Mouse (Mus musculus): ENCODE measurements around the gene Fgf14.
"Not testable (repeated sequence)": the region's sequence is repeated elsewhere in the genome, so short reads cannot be mapped to it uniquely, and the experiment has no call there.

Gene Fgf14

DNA sequence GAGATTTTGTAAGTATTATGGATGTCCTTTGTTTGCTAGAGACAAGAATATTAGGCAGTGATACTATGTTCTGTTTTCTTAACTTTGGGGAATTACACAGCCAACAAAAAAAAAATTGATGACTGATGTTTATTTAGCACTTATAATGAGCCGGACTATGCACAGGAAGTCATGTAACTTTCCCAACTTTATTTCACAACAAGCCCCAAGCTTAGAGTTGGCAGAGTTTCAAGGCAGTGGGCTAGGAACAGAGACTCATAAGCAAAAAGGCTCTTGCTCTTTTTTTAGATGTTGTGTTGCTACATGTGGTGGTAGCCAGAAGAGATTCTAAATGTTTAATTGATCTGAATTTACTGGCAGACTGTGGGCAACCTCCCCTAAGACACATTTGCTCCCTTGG is 191.7 kb downstream of the Fgf14 start:
- in situ Hi-C loops (cut with MseI, MboI) = no loop called here

DNA sequence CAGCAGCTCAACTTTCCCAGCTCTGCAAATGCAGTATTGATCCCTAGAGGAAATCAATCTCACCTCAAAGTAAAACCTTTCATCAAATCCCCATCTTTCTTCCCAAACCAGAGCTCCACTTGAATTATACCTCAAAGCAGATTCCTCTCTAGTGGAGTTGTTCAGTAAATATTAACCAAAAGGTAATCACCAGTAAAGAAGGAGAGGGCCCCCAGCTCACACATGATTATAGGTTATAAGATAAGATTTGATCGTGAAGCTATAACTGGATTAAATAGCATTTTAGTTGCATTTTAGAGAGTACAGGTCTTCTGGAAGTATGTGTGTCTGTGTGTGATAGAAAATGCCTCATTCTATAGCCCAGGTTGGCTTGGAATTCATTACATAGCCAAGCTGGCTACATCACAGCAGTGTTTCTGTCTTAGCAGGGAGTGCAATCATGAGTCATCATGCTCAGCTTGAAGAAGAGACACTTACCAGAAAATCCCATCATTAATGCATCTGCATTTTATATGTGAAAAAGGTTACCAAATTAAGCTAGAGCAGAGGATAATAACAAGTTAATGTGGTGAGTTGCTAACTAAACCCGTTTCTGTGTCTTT is 202.8 kb downstream of the Fgf14 start:
- in situ Hi-C loops (cut with MseI, MboI) = no loop called here

GRCm38 (mm10) chr14:124470909-124471308 is 206.0 kb downstream of the Fgf14 start:
- in situ Hi-C loops (cut with MseI, MboI) = no loop called here

DNA sequence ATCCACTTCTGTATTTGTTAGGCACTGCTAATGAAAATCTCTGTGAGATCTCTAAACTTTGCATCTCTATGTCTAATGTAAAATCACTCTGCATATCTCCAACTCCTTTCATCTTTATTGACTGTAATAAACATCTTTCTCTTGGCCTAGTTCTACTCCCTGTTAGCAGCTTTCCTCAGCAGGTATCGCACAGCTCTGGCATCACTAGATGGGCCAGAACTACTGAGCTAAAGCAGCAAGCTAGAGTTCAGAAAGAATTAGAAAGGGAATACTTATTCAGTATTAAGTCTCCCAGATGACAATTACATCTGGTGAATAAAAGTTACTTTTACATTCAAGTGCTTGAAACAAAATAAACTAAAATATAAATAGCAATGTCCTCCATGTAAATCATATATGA is 221.8 kb downstream of the Fgf14 start:
- in situ Hi-C loops (cut with MseI, MboI) = no loop called here

GRCm38 (mm10) chr14:124446096-124446840 is 230.7 kb downstream of the Fgf14 start:
- in situ Hi-C loops (cut with MseI, MboI) = no loop called here

DNA sequence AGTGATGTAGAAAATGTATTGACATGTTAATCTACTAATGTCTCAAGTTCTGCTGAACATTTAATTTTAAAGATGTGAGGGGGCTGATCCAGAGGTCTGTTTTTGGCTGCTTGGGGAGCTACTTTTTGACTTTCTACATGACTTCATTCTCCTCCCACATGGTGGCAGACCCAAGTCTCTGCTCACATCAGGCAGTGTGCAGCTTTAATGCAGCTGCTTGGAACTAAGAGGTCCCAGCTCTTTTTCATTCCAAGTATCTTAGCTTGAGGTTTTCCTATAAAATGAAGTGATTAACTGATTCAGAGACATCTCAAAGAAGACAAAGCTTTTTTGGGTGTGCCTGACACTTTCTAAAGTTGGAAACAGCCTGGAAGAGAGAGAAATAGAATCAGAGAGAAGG is 232.1 kb downstream of the Fgf14 start:
- in situ Hi-C loops (cut with MseI, MboI) = no loop called here

- in situ Hi-C loops (cut with MseI, MboI) = not testable (repeated sequence)
Observed at GRCm38 (mm10) chr14:124439298-124439697, 237.6 kb downstream of the Fgf14 start.

DNA sequence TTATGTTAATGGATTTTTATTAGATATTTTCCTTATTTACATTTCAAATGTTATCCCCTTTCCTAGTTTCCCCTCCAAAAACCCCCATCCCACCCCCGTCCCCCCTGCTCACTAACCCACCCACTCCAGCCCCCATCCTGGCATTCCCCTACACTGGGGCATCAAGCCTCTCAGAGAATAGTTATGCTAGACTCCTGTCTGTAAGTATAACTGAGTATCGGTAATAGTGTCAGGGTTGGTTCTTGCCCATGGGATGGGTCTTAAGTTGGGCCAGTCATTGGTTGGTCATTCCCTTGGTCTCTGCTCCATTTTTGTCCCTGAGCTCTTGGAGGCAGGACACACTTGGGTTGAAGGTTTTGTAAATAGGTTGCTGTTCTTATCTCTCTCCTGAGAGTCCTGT is 265.0 kb downstream of the Fgf14 start:
- in situ Hi-C loops (cut with MseI, MboI) = no loop called here

- in situ Hi-C loops (cut with MseI, MboI) = no loop called here
Observed at GRCm38 (mm10) chr14:124410945-124411344, 266.0 kb downstream of the Fgf14 start.

DNA sequence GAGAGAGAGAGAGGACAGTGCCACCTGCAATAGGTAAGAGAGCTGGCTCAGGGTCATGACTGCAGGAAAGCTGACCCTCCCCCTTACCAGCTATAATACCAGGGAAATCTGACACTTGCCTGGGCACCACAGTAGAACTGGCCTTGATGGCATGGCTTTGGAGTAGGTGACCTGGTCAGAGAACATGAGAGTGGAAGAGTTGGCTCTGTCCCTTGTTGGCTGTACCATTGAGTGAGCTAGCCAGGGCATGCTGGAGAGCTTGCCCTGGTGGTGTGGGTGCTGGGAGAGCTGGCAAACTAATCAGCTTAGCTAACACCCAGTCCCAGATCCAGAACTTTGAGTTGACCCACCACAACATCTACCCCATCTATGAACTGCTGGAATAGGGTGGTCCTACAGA is 348.5 kb downstream of the Fgf14 start:
- in situ Hi-C loops (cut with MseI, MboI) = no loop called here

DNA sequence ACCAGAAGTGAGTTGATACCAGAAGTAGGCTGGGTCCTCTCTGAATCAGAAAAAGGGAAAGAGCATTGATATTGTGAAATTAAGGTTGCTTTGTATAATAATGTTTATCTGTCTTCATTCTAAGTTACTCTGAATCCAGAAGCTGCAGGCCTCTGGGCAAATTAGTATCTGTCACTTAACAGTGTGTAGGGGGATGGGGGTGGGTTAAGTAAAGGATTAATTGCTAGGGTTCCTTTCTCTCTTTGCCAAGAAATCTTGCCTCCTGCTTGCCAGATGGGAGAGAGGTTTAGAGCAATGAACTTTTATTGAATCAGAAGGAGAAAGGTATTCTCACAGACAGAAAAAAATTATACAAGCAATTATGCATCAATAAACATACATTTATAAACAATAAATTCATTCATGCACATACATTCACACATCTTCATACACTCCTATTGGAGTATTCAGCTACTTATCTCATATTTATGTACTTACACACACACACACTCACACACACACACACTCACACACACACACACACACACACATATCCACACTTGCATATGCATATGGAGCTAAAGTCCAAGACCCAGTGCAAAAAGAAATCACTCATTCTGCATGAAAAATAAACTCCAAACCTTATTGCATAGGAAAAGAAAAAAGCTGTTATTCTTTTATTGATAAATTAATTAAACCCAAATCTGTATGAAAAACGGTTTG is 357.8 kb downstream of the Fgf14 start:
- in situ Hi-C loops (cut with MseI, MboI) = no loop called here

DNA sequence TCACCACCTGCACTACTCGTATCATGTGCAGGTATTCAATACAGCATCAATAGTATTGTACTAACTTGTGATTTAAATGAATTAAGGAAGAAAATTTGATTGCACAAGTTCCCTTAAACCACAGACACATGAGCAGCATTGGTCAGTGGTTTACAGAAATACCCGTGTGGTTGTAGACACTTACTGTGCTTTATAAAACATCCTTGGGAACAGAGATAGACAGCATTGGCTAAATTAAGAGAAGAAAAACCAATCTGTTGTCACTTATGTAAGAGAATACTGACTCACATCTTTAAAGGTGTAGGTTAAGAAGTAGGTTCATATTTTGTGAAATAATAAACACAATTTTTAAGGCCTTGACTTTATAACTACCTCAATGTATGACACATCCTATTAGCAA is 361.4 kb downstream of the Fgf14 start:
- in situ Hi-C loops (cut with MseI, MboI) = no loop called here

GRCm38 (mm10) chr14:124287027-124287426 is 389.9 kb downstream of the Fgf14 start:
- in situ Hi-C loops (cut with MseI, MboI) = no loop called here

DNA sequence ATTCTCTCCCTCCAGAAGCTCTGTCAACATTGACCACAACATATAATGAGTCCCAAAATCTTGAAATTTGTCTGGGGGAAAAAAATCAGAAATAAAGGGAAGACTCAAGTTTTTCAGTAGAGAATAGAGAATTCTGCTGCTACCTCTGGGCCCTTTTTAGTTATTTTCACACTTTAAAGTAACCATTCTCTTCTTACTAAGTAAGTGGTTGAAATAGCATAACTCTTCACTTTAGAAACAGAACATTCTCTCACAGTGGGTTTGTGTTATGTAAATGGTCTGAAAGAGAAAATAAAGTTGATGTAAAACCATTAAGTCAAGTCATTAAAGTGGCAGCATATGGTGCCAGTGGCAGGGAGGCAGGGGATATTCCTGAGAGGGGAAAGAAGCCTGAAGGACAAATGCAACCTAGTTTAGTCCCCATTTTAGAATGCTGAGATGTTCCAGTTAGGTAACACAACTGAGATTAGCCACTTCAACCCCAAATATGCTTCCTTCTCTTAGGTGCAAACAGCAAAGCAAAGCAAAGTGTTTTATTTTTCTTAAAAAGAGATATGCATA is 398.5 kb downstream of the Fgf14 start:
- in situ Hi-C loops (cut with MseI, MboI) = no loop called here

GRCm38 (mm10) chr14:124266977-124267376 is 409.9 kb downstream of the Fgf14 start:
- in situ Hi-C loops (cut with MseI, MboI) = no loop called here

DNA sequence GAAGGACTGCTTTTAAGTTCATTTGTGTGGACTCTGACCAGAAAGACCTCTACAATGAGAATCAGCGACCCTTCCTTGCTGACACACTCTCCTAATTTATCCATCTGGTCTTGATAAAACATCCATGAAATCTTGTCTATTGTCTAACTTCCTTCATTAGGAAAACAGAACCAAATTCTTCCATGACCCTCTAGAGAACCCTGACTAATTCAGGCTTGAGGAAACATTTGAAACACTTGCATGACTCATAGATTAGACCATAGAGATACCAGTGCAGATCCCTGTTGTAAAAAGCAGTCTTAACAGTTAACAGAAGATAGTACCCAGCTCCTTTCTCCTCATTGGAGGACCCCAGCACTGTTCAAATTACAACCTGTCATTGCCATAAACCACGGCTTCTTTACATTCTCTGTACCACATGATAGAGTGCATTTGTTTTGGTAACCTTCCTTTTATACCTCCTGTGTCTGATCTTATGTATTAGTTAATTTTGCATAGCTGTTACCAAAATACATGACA is 412.3 kb downstream of the Fgf14 start:
- in situ Hi-C loops (cut with MseI, MboI) = no loop called here

- in situ Hi-C loops (cut with MseI, MboI) = no loop called here
Observed at GRCm38 (mm10) chr14:124263199-124263598, 413.7 kb downstream of the Fgf14 start.

DNA sequence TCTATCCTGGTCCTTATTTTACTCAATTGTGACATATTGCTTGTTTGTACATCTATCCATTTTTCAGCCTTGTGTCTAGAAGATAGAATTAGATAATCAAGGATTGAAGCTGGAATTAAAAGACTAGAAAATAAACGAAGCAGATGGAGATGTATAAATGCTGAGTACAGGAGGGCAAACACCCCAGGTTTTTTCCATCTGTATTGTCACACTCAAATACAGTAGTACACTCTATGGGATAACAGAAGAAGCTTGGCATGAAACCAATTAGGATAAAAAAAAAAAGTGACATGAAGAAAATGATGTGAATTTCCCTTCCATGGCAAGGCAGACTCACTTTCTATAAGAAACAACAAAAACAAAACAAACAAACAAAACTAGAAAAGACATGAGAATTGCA is 429.4 kb downstream of the Fgf14 start:
- in situ Hi-C loops (cut with MseI, MboI) = no loop called here

- in situ Hi-C loops (cut with MseI, MboI) = no loop called here
Observed at GRCm38 (mm10) chr14:124223445-124223844, 453.5 kb downstream of the Fgf14 start.

DNA sequence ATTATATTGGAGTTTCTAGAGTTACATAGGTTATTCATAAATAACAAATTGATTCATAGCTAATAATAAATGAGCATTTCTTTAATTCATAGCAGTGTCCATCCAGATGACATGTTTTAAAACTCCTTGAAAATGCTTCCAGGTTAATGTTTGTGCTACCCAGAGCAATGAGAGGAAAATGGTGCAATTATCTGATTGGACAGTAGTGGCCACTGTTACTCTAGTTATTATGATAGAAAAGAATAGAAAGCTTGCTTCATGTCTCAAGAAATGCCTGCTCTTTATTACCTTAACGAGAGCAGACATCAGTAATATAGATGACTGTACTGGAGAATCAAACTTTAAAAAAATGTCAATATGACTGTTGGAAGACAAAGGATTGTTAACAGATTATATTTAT is 454.5 kb downstream of the Fgf14 start:
- in situ Hi-C loops (cut with MseI, MboI) = no loop called here

DNA sequence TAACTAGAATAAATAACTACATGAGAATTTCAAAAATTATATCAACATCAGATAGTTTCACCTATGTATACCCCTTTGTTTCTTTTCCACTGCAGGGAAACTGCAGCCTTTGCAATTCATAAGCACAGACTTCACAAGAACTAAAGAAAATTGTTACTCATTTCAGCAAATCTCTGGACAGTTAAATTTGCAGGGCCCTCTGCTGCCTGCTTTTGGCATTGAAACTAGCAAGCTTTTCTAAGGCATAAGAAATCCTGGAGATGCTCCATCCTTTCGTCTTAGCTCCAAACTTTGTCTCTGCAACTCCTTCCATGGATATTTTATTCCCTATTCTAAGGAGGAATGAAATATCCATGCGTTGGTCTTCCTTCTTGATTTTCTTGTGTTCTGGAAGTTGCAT is 455.9 kb downstream of the Fgf14 start:
- in situ Hi-C loops (cut with MseI, MboI) = no loop called here

DNA sequence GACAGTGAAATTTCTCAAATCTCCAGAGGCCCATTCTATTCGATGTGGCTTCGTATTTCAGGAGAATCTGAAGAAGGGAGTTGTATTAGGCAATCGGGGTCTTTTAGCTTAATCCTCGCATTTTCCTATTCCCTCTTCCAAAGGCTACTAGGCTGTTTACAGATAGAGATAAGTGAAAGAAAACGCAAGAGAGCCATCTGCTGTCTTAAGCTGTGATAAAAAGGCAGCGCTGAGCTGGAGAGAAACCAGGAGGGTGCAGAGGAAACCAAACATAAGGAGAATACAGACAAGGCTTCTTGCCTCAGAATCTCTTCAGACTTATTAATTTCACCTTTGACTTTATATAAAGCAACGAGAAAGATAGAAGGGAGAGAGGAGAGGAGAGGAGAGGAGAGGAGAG is 481.1 kb downstream of the Fgf14 start:
- in situ Hi-C loops (cut with MseI, MboI) = no loop called here
